Mouse (Mus musculus): ENCODE results near the gene 1810055G02Rik.

DNA sequence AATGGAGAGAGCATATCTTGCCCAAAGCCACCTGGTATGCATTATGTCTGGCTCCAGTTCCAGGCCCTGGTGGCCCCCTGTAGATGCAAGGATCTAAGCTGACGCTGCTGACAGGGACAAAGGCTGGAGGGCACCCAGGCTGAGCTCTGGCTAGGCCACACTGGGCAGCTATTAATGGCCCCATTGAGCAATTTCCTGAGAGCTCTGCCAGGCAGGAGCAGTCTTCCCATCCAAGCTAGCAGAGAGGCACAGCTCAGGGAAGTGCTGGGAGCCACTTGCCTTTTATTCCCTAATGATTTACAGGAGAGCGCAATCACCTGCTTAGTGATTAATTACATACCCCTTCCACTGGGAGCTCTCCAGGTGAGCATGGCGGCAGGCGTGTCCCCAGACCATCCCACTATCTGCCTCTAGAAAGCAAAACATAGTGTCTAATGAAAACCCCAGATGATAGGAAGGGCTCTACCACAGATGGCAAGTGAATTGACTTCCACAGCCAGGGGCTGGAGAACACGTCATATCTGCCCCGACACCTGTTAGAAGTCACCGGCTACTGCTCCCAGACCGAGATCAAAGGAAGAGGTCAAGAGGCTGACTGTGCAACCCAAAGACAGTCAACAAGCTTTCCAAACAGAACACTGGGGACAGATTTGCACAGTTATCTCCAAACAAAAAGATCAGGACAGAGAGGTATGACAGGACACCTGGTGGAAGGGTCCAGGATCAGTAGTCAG is 33.8 kb upstream of the 1810055G02Rik start:
- no peak for TF ChIP-seq ETS1 (conservative IDR thresholded peaks at IDR 0.05; ENCODE audit: low read depth, low read length)
- TF ChIP-seq CTCF (conservative IDR thresholded peaks at IDR 0.05 in 1 of 2, IDR thresholded peaks at IDR 0.05 in 1 of 2; ENCODE audit: low read depth in 2 of 2, low read length in 2 of 2): no peak

All from CH12.LX (cell line).